Mouse (Mus musculus) hindbrain, embryonic 10.5 days (tissue): ENCODE measurements around the gene Slc35d1. TPM values are rescaled to one million over a fixed set of nuclear protein-coding genes. Genes with fewer than 3 reads are reported as not detected.

Experiments used
- polyA plus RNA-seq: library from polyadenylated mRNA; unstranded; fragments of >200 nt; fragmentation: Nextera tagmentation; extraction: Ambion mirVana; gene quantifications from 2 replicates; pipeline ENCODE4 v1.2.1, GENCODE M21; 2016

Gene Slc35d1
- polyA plus RNA-seq, 1 experiment from 2014 or later = 8.0 TPM

Other genes starting within 250 kb of the Slc35d1 start
- gene Tctex1d1, start 236.6 kb downstream of the Slc35d1 start, polyA plus RNA-seq = 0.55 and 3.2 TPM in 2 replicates
- not detected in 2 replicates for gene Insl5, start 188.3 kb downstream of the Slc35d1 start, polyA plus RNA-seq
- 29.6 and 34.8 TPM in 2 replicates for gene Mier1, start 100.8 kb downstream of the Slc35d1 start, polyA plus RNA-seq
- gene Wdr78, start 100.6 kb downstream of the Slc35d1 start, polyA plus RNA-seq = 4.6 and 5.6 TPM in 2 replicates
- gene 4921539E11Rik, start 75.7 kb upstream of the Slc35d1 start, polyA plus RNA-seq = not detected in 2 replicates
- 14.0 and 16.8 TPM in 2 replicates for gene Oma1, start 98.6 kb upstream of the Slc35d1 start, polyA plus RNA-seq